Mouse (Mus musculus) olfactory bulb, adult 2 months (tissue): ENCODE data around the gene Akt1. TPM values are rescaled to one million over a fixed set of nuclear protein-coding genes. Genes with fewer than 3 reads are reported as not detected.

Source experiments
- H3K27ac ChIP-seq: fragments of 200-500 bp; 2 replicates; pipeline ENCODE4 v1.5.1; 2012; ENCODE audit warnings: low read depth, low read length; ENCODE audit not compliant: insufficient read depth
- H3K4me1 ChIP-seq: fragments of 200-500 bp; 2 replicates; pipeline ENCODE4 v1.6.1; 2012; ENCODE audit warnings: low read length; ENCODE audit not compliant: control insufficient read depth, insufficient read depth
- H3K4me3 ChIP-seq: fragments of 200-500 bp; 2 replicates; pipeline ENCODE4 v1.5.1; 2012; ENCODE audit warnings: mild to moderate bottlenecking, low read depth, low read length, moderate library complexity; ENCODE audit not compliant: insufficient read depth
- CTCF ChIP-seq: fragments of 200-500 bp; IDR thresholded peaks from 2 replicates; pipeline ENCODE4 v1.5.1; 2012; ENCODE audit warnings: low read depth, mild to moderate bottlenecking, low read length, moderate library complexity; ENCODE audit not compliant: insufficient read depth
- POLR2A ChIP-seq: fragments of 200-500 bp; IDR thresholded peaks from 2 replicates; pipeline ENCODE4 v1.6.1; 2012; ENCODE audit warnings: mild to moderate bottlenecking, low read depth, low read length, moderate library complexity; ENCODE audit not compliant: insufficient read depth
- WGBS: fragments of 180-500 bp; shearing (Covaris S2); methylation state at CpG from one replicate; pipeline ENCODE4 v1.1.7; 2018; 5-methylcytosine and 5-hydroxymethylcytosine counted together
- polyA plus RNA-seq: library from polyadenylated mRNA; stranded (reverse); fragments of >200 nt; gene quantifications from 2 replicates; pipeline ENCODE4 v1.2.4, GENCODE M21; 2012; ENCODE audit warnings: low replicate concordance; ENCODE audit not compliant: missing spikeins, insufficient read depth, insufficient read length

Akt1 gene
- polyA plus RNA-seq, 1 experiment = not detected

DNA sequence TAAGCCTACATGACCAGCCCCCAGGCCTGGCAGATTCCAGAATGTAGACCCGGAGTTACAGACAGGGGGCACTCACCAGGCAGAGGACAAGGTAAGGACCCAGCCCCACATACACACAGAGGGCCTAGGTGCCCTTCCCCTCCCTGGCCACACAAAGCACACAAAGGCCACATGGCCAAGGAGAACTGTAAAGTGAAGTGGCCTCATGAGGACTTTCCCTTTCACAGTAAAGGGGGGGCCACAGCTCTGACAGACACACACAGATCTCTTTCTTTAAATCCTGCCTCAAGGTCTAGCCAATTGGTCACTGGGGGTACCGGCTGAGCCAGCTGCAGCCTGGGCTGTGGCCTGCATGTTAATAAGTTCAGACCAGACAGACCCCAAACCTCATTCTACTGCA, 10.6 kb downstream of the Akt1 start:
- H3K4me1 ChIP-seq = peaks cover 52% of the 10 kb centered on the region

DNA sequence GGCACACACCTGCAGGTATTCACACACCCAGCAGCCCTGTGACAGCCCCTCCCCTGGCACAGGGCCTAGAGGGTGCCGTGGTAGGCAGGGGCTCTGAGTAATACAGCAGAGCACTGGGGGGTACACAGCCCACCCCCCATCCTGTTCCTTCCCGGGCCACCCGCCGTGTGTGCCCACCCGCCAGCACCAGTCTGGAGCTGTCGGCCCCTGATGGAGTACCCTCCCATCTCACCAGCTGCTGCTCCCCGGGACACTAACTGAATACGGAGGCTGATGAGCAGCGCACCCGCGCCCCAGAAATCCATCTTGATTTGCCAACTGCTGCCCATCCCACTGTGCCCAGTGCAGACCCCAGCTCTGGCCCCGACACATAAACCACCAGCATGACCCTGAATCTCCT, 11.0 kb downstream of the Akt1 start:
- TF ChIP-seq POLR2A (no peak), CTCF (no peak)
- Histone ChIP-seq H3K27ac (no peak overlapping the region), H3K4me3 (no peak overlapping the region), H3K4me1 (peaks cover 52% of the 10 kb centered on the region)
- 45% methylated on average over 12 of the region's 12 CpGs for WGBS

More for the DNA sequence above, 10.6 kb downstream of the Akt1 start:
- Histone ChIP-seq H3K4me3 (no peak overlapping the region), H3K27ac (no peak overlapping the region)
- WGBS = 21% methylated on average over 2 of the region's 2 CpGs
- TF ChIP-seq CTCF (0 out of 2 replicates have a peak, but pooled peaks have one; percentile 2), POLR2A (no peak)

DNA sequence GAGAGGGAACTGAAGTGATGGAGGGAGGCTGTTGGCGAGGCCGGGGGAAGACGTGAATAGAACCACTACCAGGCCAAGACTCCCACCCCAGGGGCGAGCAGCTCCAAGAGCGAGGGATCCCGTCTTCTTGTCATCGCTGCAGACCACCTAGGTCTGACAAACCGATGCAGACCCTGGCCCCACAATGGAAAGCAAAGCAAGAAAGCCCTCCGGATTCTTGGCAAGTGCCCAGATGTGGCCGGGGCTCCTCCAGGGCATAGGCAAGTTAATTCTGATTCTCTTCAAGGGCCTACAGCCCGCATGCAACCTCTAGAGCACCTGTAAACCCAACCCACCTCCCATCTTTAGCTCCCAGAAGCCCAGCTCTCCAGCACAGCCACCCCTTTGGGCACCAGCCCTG, 11.4 kb downstream of the Akt1 start:
- no peak overlapping the region for H3K27ac ChIP-seq
- TF ChIP-seq CTCF (no peak), POLR2A (no peak)
- WGBS = 57% methylated on average over 11 of the region's 11 CpGs
- peaks cover 48% of the 10 kb centered on the region for H3K4me1 ChIP-seq
- no peak overlapping the region for H3K4me3 ChIP-seq

DNA sequence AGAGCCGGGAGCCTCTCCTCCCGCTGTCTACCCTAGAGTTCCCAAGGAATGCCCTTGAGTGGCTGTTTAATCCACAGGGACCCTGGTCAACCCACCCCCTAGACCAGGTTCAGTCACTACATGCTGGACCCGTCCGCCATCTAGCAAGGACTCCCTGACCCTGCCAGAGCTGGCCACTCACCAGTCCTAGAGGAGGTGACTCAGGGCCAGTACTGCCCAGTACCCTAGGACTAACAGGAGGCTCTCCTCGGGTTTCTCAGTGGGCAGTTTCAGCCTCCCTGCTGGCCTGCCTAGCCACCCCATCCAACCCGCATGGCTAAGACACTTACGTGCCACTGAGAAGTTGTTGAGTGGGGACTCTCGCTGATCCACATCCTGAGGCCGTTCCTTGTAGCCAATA, 12.8 kb downstream of the Akt1 start:
- 79% methylated on average over 9 of the region's 9 CpGs for WGBS
- no peak overlapping the region for H3K4me3 ChIP-seq
- H3K27ac ChIP-seq = no peak overlapping the region
- TF ChIP-seq CTCF (no peak), POLR2A (no peak)
- H3K4me1 ChIP-seq = peaks cover 36% of the 10 kb centered on the region

DNA sequence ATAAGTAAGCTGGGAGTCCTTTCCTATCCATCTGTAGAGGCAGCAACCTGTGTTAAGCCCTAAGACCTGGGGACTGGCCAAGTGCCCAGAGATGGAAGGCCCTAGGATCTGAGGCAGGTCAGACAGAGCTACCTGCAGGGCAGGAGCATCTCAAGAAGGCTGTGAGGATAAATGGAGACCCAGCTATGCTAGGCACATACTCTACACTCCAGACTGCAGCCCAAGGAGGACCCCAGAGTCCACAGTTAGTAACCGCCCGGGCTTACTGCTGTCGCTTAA, 13.4 kb downstream of the Akt1 start:
- TF ChIP-seq CTCF = no peak
- no peak for TF ChIP-seq POLR2A
- Histone ChIP-seq H3K4me3 (no peak overlapping the region), H3K27ac (no peak overlapping the region), H3K4me1 (peaks cover 30% of the 10 kb centered on the region)
- WGBS = 76% methylated on average over 3 of the region's 3 CpGs

DNA sequence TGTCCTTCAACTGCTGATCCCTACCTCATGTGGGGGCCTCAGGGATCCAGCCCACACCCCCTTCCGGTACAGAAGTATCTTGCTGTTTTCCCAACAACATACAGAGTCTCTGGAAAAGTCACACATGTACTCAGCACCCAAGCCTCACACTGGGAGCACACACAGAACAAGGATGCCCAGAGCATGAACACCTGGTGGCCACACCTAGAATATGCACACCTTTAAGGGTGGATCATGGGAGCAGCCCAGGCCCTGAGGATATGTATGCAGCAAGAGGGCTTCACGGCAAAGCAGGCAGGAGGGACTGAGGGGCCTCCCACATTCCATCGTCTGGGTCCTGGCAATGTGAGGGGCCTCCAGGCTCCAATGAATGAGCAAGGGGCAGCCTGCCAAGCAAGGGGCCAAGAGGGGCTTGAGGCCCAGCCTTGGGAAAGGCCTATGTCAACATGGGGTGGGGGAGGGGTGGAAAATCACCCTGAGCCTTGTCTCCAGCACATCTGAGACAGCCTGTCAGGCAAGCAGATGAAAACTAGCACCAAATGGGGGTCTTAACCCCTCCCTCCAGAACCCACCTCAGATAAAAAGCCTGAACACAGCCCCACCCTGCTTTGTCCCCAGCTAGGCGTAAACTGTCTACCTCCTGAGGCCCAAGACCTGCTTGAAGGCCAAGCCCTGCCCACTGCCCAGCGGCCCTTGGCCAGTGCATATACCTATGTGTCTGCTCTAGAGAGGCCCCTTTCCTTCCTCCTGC, 13.9 kb downstream of the Akt1 start:
- no peak overlapping the region for H3K27ac ChIP-seq
- H3K4me3 ChIP-seq = no peak overlapping the region
- no peak for TF ChIP-seq CTCF
- no peak for TF ChIP-seq POLR2A
- WGBS = 39% methylated on average over 5 of the region's 5 CpGs
- peaks cover 25% of the 10 kb centered on the region for H3K4me1 ChIP-seq

DNA sequence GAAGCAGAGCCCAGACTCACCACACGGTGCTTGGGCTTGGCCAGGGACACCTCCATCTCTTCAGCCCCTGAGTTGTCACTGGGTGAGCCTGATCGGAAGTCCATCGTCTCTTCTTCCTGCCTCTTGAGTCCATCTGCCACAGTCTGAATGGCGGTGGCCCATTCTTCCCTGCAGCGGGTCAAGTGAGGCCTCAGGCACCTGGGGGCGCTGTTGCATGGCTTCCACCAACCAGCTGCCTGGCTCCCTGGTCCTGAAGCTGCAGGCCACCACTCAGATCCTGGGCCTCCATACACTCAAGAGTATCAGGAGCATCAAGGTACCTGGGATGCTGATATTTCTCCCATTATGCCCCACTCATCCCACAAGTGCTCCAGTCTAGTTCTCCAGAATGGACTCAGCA, 15.6 kb downstream of the Akt1 start:
- no peak overlapping the region for H3K4me3 ChIP-seq
- WGBS = 75% methylated on average over 6 of the region's 6 CpGs
- no peak for TF ChIP-seq POLR2A
- TF ChIP-seq CTCF = no peak
- peaks cover 10% of the 10 kb centered on the region for H3K4me1 ChIP-seq
- H3K27ac ChIP-seq = no peak overlapping the region

DNA sequence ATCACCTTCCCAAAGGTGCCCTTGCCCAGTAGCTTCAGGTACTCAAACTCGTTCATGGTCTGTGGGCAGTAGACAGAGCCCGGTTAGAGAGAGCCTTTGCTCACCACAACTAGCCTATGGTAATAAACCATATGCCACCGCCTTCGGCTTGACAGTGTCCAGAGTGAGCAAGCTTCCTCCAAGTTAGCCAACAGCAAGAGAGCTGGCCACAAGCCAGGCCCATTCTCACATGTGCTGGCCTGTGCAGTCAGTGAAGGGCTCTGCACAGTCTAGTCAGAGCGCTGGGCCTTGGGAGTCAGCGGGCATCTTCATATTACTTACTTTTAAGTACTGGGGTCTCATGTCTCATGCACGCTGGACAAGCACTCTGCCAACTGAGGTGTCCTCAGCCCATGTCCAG, 16.1 kb downstream of the Akt1 start:
- Histone ChIP-seq H3K4me3 (no peak overlapping the region), H3K27ac (no peak overlapping the region), H3K4me1 (peaks cover 5% of the 10 kb centered on the region)
- 79% methylated on average over 7 of the region's 7 CpGs for WGBS
- TF ChIP-seq POLR2A = no peak
- no peak for TF ChIP-seq CTCF

DNA sequence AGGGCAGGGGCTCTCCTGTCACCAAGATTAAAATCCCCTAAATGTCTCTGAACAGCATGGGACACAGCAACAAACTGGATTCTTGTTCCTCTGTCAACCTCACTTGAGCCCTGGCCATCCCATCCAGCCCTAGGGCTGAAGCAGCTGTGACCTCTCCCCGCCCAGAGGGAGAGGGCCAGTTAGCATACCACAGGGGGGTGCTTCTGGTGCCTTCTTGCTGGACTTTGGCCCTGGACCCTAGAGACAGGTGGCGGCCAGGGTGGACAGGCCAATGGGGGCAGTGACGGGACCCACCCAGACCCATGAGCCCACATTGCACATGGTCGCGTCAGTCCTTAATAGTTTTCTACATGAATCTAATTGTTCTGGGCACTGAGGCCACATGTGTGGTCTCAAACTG, 20.6 kb downstream of the Akt1 start:
- H3K27ac ChIP-seq = no peak overlapping the region
- H3K4me3 ChIP-seq = no peak overlapping the region
- TF ChIP-seq POLR2A (no peak), CTCF (no peak)
- 91% methylated on average over 5 of the region's 5 CpGs for WGBS
- H3K4me1 ChIP-seq = peaks cover 4% of the 10 kb centered on the region
